Mouse (Mus musculus) liver, embryonic 12.5 days (tissue): ENCODE results near the gene Coro2a. TPM values are rescaled to one million over a fixed set of nuclear protein-coding genes. Genes with fewer than 3 reads are reported as not detected.

Source experiments
- ATAC-seq: fragments of 200-750 bp; cut with Nextera tagmentation; 2 replicates; pipeline ENCODE4 v1.8.0; 2017; ENCODE audit warnings: moderate number of reproducible peaks, mild to moderate bottlenecking, moderate library complexity
- H3K27ac ChIP-seq: fragments of 300-500 bp; sonication (generic); 2 replicates; pipeline ENCODE4 v1.5.1; 2016; ENCODE audit warnings: mild to moderate bottlenecking
- H3K27me3 ChIP-seq: fragments of 300-500 bp; sonication (generic); replicated peaks from 2 replicates; pipeline ENCODE4 v1.6.1; 2016; ENCODE audit warnings: mild to moderate bottlenecking, moderate library complexity
- H3K36me3 ChIP-seq: fragments of 300-500 bp; sonication (generic); 2 replicates; pipeline ENCODE4 v1.6.1; 2016; ENCODE audit warnings: mild to moderate bottlenecking, moderate library complexity
- H3K4me1 ChIP-seq: fragments of 300-500 bp; sonication (generic); 2 replicates; pipeline ENCODE4 v1.6.1; 2016
- H3K4me2 ChIP-seq: fragments of 300-500 bp; sonication (generic); 2 replicates; pipeline ENCODE4 v1.6.1; 2016; ENCODE audit warnings: mild to moderate bottlenecking, moderate library complexity
- H3K4me3 ChIP-seq: fragments of 300-500 bp; sonication (generic); 2 replicates; pipeline ENCODE4 v1.5.1; 2016; ENCODE audit warnings: mild to moderate bottlenecking, moderate library complexity
- H3K9ac ChIP-seq: fragments of 300-500 bp; sonication (generic); 2 replicates; pipeline ENCODE4 v1.6.1; 2016; ENCODE audit warnings: mild to moderate bottlenecking, moderate library complexity
- H3K9me3 ChIP-seq: fragments of 300-500 bp; sonication (generic); replicated peaks from 2 replicates; pipeline ENCODE4 v1.6.1; 2016; ENCODE audit warnings: mild to moderate bottlenecking, moderate library complexity
- WGBS: fragments of 180-500 bp; shearing (Covaris S2); methylation state at CpG from one replicate; pipeline ENCODE4 v1.1.7; 2016; ENCODE audit not compliant: insufficient replicate concordance; 5-methylcytosine and 5-hydroxymethylcytosine counted together
- polyA plus RNA-seq: library from polyadenylated mRNA; unstranded; fragments of >200 nt; fragmentation: Nextera tagmentation; extraction: Ambion mirVana; gene quantifications from 2 replicates; pipeline ENCODE4 v1.2.1, GENCODE M21; 2016

Coro2a gene
- polyA plus RNA-seq, 1 experiment from 2014 or later = 4.9 TPM

- ATAC-seq = peak; percentile 48; the same call in 1 of the 2 replicates
- Histone ChIP-seq H3K9me3 (no peaks in the 10 kb centered on the region), H3K4me3 (no peak overlapping the region), H3K27ac (peak overlapping the region; percentile 70), H3K36me3 (no peaks in the 10 kb centered on the region), H3K27me3 (no peaks in the 10 kb centered on the region), H3K9ac (no peak overlapping the region), H3K4me2 (peak overlapping the region; percentile 27; the same call in 1 of the 2 replicates), H3K4me1 (peaks cover 76% of the 10 kb centered on the region)
- 30% methylated on average over 2 of the region's 2 CpGs for WGBS
These were observed 30.5 kb upstream of the Coro2a start for GRCm38 (mm10) chr4:46632465-46632864.

DNA sequence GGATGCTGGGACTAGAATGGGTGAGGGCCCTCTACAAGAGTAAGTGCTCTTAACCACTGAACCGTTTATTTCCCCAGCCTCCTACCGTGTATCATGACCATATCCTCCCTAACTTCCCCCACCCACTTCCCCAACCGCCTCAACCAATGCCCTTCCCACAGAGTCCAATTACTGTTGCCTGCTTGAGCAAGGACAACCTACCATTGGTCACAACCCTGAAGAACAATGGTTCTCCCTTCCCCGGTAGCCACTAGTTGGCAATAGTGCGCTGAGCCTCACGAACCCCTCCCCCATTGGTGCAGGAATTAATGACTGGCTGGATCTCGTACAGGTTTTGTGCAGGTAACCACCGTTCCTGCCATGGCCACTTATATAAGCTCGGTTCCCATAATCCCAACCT, 28.4 kb upstream of the Coro2a start:
- ATAC-seq = peak; percentile 18; the same call in 1 of the 2 replicates
- 29% methylated on average over 9 of the region's 9 CpGs for WGBS

DNA sequence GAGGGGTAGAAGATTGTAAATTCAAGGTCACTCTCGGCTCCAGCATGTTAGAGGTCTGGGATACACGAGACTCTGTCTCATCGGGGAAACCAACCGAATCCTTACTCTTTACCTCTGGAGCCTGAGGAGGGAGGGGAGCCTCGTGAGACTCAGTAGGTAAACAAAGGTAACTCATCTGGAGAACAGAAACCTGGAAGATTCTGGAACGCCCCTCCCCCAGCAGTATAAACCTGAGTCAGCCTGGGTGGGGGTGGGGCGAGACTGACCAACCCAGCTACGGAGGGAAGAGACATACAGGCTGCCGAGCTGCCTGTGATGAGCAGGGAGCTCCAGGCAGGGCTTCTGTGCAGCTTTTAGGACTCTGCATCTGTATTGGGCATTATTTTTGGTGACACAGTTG, 26.9 kb upstream of the Coro2a start:
- 53% methylated on average over 9 of the region's 9 CpGs for WGBS
- Histone ChIP-seq H3K9ac (no peak overlapping the region), H3K4me2 (no peak overlapping the region), H3K36me3 (no peaks in the 10 kb centered on the region), H3K4me1 (peaks cover 54% of the 10 kb centered on the region), H3K9me3 (no peaks in the 10 kb centered on the region), H3K27ac (no peak overlapping the region), H3K27me3 (no peaks in the 10 kb centered on the region), H3K4me3 (no peak overlapping the region)
- ATAC-seq = no peak

More for the DNA sequence above, 28.4 kb upstream of the Coro2a start:
- Histone ChIP-seq H3K4me1 (peaks cover 58% of the 10 kb centered on the region), H3K4me2 (no peak overlapping the region), H3K27me3 (no peaks in the 10 kb centered on the region), H3K36me3 (no peaks in the 10 kb centered on the region), H3K9me3 (no peaks in the 10 kb centered on the region), H3K9ac (no peak overlapping the region), H3K4me3 (no peak overlapping the region), H3K27ac (no peak overlapping the region)

DNA sequence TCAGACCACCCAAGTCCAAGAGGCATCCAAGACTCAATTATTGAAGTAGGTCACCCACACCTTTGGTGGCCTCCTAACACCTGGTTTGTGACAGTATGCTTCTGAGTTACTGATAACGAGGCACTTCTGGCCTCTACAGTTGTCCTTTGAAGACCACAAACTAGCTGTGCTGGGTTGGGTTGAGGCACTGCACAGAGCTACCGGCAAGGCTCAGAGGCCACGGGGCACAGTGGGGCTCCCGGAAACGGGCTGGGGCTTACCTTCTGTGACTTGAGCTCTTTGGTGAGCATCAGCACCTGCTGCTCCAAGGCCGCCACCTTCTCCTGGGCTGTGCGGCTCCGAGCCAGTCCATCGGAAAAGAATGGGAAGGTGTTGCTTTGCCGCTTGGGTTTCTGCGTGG, 26.1 kb upstream of the Coro2a start:
- no peak overlapping the region for H3K4me3 ChIP-seq
- no peak overlapping the region for H3K4me2 ChIP-seq
- no peak overlapping the region for H3K27ac ChIP-seq
- 65% methylated on average over 11 of the region's 11 CpGs for WGBS
- H3K27me3 ChIP-seq = no peaks in the 10 kb centered on the region
- no peak for ATAC-seq
- no peaks in the 10 kb centered on the region for H3K36me3 ChIP-seq
- H3K9me3 ChIP-seq = no peaks in the 10 kb centered on the region
- H3K4me1 ChIP-seq = peaks cover 46% of the 10 kb centered on the region
- no peak overlapping the region for H3K9ac ChIP-seq

DNA sequence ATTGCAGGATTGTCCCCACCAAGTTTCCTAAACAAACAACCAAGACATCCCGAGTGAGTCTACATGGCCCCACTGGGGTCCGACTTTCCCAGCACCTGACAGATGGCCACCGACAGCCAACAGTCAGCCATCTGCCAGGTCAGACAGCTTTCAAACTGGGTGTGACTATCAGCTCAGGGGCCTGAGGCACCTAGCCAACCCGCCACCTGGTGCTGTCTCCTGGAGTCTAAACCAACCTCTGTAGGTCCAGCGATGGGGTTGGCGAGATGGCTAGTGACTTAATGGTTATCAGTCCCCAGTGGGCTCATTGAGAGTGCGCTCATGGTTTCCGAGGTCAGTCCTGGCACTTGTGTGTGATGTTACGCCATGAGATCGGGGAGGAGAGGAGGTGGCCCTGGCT, 23.1 kb upstream of the Coro2a start:
- H3K27ac ChIP-seq = no peak overlapping the region
- 0 out of 2 replicates have a peak, but pooled peaks cover 2% of the 10 kb centered on the region for H3K27me3 ChIP-seq
- ATAC-seq = no peak
- H3K9me3 ChIP-seq = no peaks in the 10 kb centered on the region
- no peak overlapping the region for H3K9ac ChIP-seq
- peaks cover 31% of the 10 kb centered on the region for H3K4me1 ChIP-seq
- 71% methylated on average over 10 of the region's 10 CpGs for WGBS
- no peak overlapping the region for H3K4me3 ChIP-seq
- no peaks in the 10 kb centered on the region for H3K36me3 ChIP-seq
- H3K4me2 ChIP-seq = no peak overlapping the region

GRCm38 (mm10) chr4:46623007-46623406, 21.0 kb upstream of the Coro2a start:
- no peaks in the 10 kb centered on the region for H3K36me3 ChIP-seq
- peaks cover 27% of the 10 kb centered on the region for H3K4me1 ChIP-seq
- WGBS = 62% methylated on average over 5 of the region's 5 CpGs
- no peak overlapping the region for H3K9ac ChIP-seq
- H3K4me3 ChIP-seq = no peak overlapping the region
- H3K27me3 ChIP-seq = 0 out of 2 replicates have a peak, but pooled peaks cover 2% of the 10 kb centered on the region
- H3K4me2 ChIP-seq = no peak overlapping the region
- no peak overlapping the region for H3K27ac ChIP-seq
- H3K9me3 ChIP-seq = no peaks in the 10 kb centered on the region
- no peak for ATAC-seq

DNA sequence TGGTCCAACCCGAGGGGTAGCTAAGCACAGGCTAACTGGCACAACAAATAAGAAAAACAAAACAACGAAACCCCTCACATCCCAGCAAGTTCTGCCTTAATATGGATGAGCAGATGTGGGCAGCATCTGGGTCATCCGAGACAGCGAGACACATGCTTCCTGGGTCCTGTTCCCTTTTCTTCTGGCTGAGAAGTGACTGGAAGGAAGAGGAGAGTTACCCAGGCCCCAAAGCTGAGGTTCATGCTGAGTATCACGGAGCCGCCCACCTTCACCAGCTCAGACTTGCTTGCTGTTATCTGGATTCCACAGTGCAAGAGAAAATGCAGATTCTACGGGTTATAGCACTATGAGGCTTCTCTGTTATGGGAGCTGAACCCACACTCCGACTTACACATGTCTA, 18.9 kb upstream of the Coro2a start:
- Histone ChIP-seq H3K27me3 (0 out of 2 replicates have a peak, but pooled peaks cover 6% of the 10 kb centered on the region), H3K9me3 (no peaks in the 10 kb centered on the region), H3K27ac (no peak overlapping the region), H3K4me3 (no peak overlapping the region), H3K9ac (no peak overlapping the region), H3K4me1 (peaks cover 28% of the 10 kb centered on the region), H3K4me2 (peak overlapping the region; percentile 53), H3K36me3 (no peaks in the 10 kb centered on the region)
- WGBS = 55% methylated on average over 8 of the region's 8 CpGs
- ATAC-seq = no peak

- Histone ChIP-seq H3K4me3 (peak overlapping the region; percentile 27), H3K9ac (0 out of 2 replicates have a peak overlapping the region, but pooled peaks have one; percentile 13), H3K4me2 (peak overlapping the region; percentile 53), H3K36me3 (no peaks in the 10 kb centered on the region), H3K4me1 (peaks cover 28% of the 10 kb centered on the region), H3K27me3 (peaks cover 12% of the 10 kb centered on the region; the same call in 1 of the 2 replicates), H3K27ac (no peak overlapping the region), H3K9me3 (no peaks in the 10 kb centered on the region)
- ATAC-seq = no peak
- WGBS = 12% methylated on average over 23 of the region's 23 CpGs
These were observed 18.3 kb upstream of the Coro2a start for GRCm38 (mm10) chr4:46620330-46620729.

- H3K36me3 ChIP-seq = no peaks in the 10 kb centered on the region
- H3K27ac ChIP-seq = no peak overlapping the region
- H3K27me3 ChIP-seq = peaks cover 32% of the 10 kb centered on the region
- H3K9ac ChIP-seq = no peak overlapping the region
- WGBS = 47% methylated on average over 11 of the region's 11 CpGs
- H3K9me3 ChIP-seq = no peaks in the 10 kb centered on the region
- H3K4me3 ChIP-seq = no peak overlapping the region
- no peak for ATAC-seq
- peaks cover 39% of the 10 kb centered on the region for H3K4me1 ChIP-seq
- no peak overlapping the region for H3K4me2 ChIP-seq
These were observed 16.3 kb upstream of the Coro2a start for GRCm38 (mm10) chr4:46618196-46618817.

DNA sequence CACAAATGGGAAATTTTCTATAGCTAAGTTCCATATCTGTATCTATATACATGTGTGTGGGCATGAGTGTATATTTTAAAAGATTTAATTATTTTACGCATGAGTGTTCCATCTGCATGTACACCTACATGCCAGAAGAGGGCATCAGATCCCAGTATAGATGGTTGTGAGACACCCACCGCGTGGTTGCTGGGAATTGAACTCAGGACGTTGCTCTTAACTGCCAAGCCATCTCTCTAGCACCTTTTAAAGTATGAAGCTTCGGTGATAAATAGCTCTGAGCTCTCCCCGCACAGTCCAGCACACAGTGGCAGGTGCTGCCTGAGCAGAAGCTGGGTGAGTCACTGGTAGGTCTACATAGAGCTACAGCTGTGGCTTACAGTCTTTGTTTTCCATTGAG, 15.4 kb upstream of the Coro2a start:
- Histone ChIP-seq H3K27me3 (peaks cover 34% of the 10 kb centered on the region), H3K4me1 (peaks cover 42% of the 10 kb centered on the region), H3K36me3 (no peaks in the 10 kb centered on the region), H3K4me2 (no peak overlapping the region), H3K27ac (no peak overlapping the region), H3K9ac (no peak overlapping the region), H3K9me3 (no peaks in the 10 kb centered on the region), H3K4me3 (no peak overlapping the region)
- ATAC-seq = no peak
- 51% methylated on average over 6 of the region's 6 CpGs for WGBS

DNA sequence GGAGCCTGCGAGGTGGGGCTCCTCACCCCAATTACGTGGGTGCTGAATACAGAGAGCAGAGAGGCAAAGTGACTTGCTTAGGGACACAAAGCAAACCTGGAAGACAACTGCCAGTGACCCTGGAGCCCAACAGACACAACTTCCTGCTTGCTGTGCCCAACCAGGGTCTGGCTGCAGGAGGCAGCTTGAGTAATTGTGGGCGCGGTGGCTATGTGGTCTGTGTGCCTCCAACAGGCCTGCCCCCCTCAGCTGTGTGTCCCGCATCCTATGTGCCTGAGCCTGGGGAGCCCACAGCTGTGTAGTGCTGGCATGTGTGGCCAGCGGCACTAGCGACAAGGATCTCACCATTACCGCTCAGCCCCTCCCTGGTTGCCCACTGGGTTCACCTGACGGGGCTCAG, 12.6 kb upstream of the Coro2a start:
- Histone ChIP-seq H3K9me3 (no peaks in the 10 kb centered on the region), H3K36me3 (no peaks in the 10 kb centered on the region), H3K27ac (no peak overlapping the region), H3K4me2 (no peak overlapping the region), H3K4me1 (peaks cover 25% of the 10 kb centered on the region), H3K27me3 (peaks cover 33% of the 10 kb centered on the region), H3K4me3 (no peak overlapping the region), H3K9ac (no peak overlapping the region)
- 49% methylated on average over 9 of the region's 9 CpGs for WGBS
- ATAC-seq = no peak

- Histone ChIP-seq H3K4me3 (no peak overlapping the region), H3K9me3 (no peaks in the 10 kb centered on the region), H3K4me1 (peaks cover 21% of the 10 kb centered on the region), H3K4me2 (no peak overlapping the region), H3K27me3 (peaks cover 41% of the 10 kb centered on the region), H3K27ac (no peak overlapping the region), H3K36me3 (no peaks in the 10 kb centered on the region), H3K9ac (no peak overlapping the region)
- WGBS = 16% methylated on average over 12 of the region's 12 CpGs
- ATAC-seq = no peak
These were observed 11.6 kb upstream of the Coro2a start for GRCm38 (mm10) chr4:46613618-46614017.

- no peaks in the 10 kb centered on the region for H3K9me3 ChIP-seq
- peaks cover 42% of the 10 kb centered on the region for H3K27me3 ChIP-seq
- H3K36me3 ChIP-seq = no peaks in the 10 kb centered on the region
- no peak overlapping the region for H3K9ac ChIP-seq
- H3K4me2 ChIP-seq = no peak overlapping the region
- H3K4me1 ChIP-seq = peaks cover 14% of the 10 kb centered on the region; the same call in 1 of the 2 replicates
- H3K27ac ChIP-seq = no peak overlapping the region
- H3K4me3 ChIP-seq = no peak overlapping the region
- ATAC-seq = no peak
- 0% methylated on average over 4 of the region's 4 CpGs for WGBS
These were observed 9.2 kb upstream of the Coro2a start for GRCm38 (mm10) chr4:46611181-46611580.
